Mouse (Mus musculus) regulatory T cell (primary cell): ENCODE results near the gene Mreg.

ENCODE experiments used
- in situ Hi-C: fragments of 300-600 bp; cut with MboI, MseI; formaldehyde crosslinking; loops from one replicate; pipeline ENCODE4 v1.15.1; 2025; ENCODE audit warnings: high pct_unique_total_duplicates

Mreg gene

GRCm38 (mm10) chr1:72211701-72212699 lies at the start of gene Mreg:
Gene Mreg (minus strand): TSS chr1:72212307.
- in situ Hi-C loops = no loop called here

- in situ Hi-C loops = loop anchor here (10.0 kb wide), 1 partner anchor 48 kb away; the partner anchor contains the start of gene Xrcc5
Observed at GRCm38 (mm10) chr1:72256381-72257256, 44.5 kb upstream of the Mreg start.

GRCm38 (mm10) chr1:72255854-72256175 lies 43.7 kb upstream of the Mreg start:
- in situ Hi-C loops = loop anchor here (10.0 kb wide), 1 partner anchor 49 kb away; the partner anchor contains the start of gene Xrcc5

GRCm38 (mm10) chr1:72255062-72255853 lies 43.2 kb upstream of the Mreg start:
- in situ Hi-C loops = loop anchor here (10.0 kb wide), 1 partner anchor 50 kb away; the partner anchor contains the start of gene Xrcc5

GRCm38 (mm10) chr1:72254545-72255061 lies 42.5 kb upstream of the Mreg start:
- in situ Hi-C loops = loop anchor here (10.0 kb wide), 1 partner anchor 50 kb away; the partner anchor contains the start of gene Xrcc5

GRCm38 (mm10) chr1:72253881-72254491 lies 41.9 kb upstream of the Mreg start:
- in situ Hi-C loops = loop anchor here (10.0 kb wide), 1 partner anchor 51 kb away; the partner anchor contains the start of gene Xrcc5

GRCm38 (mm10) chr1:72251806-72252205 lies 39.7 kb upstream of the Mreg start:
- in situ Hi-C loops = loop anchor here (10.0 kb wide), 1 partner anchor 53 kb away; the partner anchor contains the start of gene Xrcc5

GRCm38 (mm10) chr1:72248226-72248737 lies 36.2 kb upstream of the Mreg start:
- in situ Hi-C loops = loop anchor here (25.0 kb wide), 1 partner anchor 1714 kb away; no protein-coding TSS in a partner anchor

GRCm38 (mm10) chr1:72244317-72245036 lies 32.4 kb upstream of the Mreg start:
- in situ Hi-C loops = loop anchor here (25.0 kb wide), 1 partner anchor 1718 kb away; no protein-coding TSS in a partner anchor

GRCm38 (mm10) chr1:72243656-72244316 lies 31.7 kb upstream of the Mreg start:
- in situ Hi-C loops = loop anchor here (25.0 kb wide), 1 partner anchor 1719 kb away; no protein-coding TSS in a partner anchor

GRCm38 (mm10) chr1:72242581-72243143 lies 30.6 kb upstream of the Mreg start:
- in situ Hi-C loops = loop anchor here (25.0 kb wide), 1 partner anchor 1720 kb away; no protein-coding TSS in a partner anchor

- in situ Hi-C loops = loop anchor here (25.0 kb wide), 1 partner anchor 1723 kb away; no protein-coding TSS in a partner anchor
Observed at GRCm38 (mm10) chr1:72239113-72239512, 27.0 kb upstream of the Mreg start.

GRCm38 (mm10) chr1:72238016-72238580 lies 26.0 kb upstream of the Mreg start:
- in situ Hi-C loops = loop anchor here (25.0 kb wide), 1 partner anchor 1724 kb away; no protein-coding TSS in a partner anchor

GRCm38 (mm10) chr1:72237007-72237775 lies 25.1 kb upstream of the Mreg start:
- in situ Hi-C loops = loop anchor here (25.0 kb wide), 1 partner anchor 1725 kb away; no protein-coding TSS in a partner anchor

- in situ Hi-C loops = loop anchor here (25.0 kb wide), 1 partner anchor 1726 kb away; no protein-coding TSS in a partner anchor
Observed at GRCm38 (mm10) chr1:72236363-72237006, 24.4 kb upstream of the Mreg start.

- in situ Hi-C loops = loop anchor here (25.0 kb wide), 1 partner anchor 1730 kb away; no protein-coding TSS in a partner anchor
Observed at GRCm38 (mm10) chr1:72232592-72232991, 20.5 kb upstream of the Mreg start.
